Mouse (Mus musculus) mesoderm, embryonic 11.5 days (tissue): ENCODE measurements at regions not wholly inside any gene's neighbourhood (a gene's known extent, or its start where the extent isn't known, plus 50 kb on each side); places are given as distances from the start of the nearest gene placed in this dataset.

Experiments used
- DNase-seq: peaks from one replicate; pipeline ENCODE4 v3.0.0-alpha.2; 2012; ENCODE audit warnings: low read depth, low spot score

GRCm38 (mm10) chr9:73173589-73174247 lies 60.5 kb downstream of the Rsl24d1 start:
- no peak for DNase-seq

- no peak for DNase-seq
Observed at GRCm38 (mm10) chr9:73176645-73177044, 63.4 kb downstream of the Rsl24d1 start.

- DNase-seq, result no peak
Observed at GRCm38 (mm10) chr9:73183356-73183755, 70.1 kb downstream of the Rsl24d1 start.

GRCm38 (mm10) chr9:73184908-73185307 lies 71.7 kb downstream of the Rsl24d1 start:
- no peak for DNase-seq

- peak; percentile 48 for DNase-seq
Observed at GRCm38 (mm10) chr9:73192271-73192785, 79.1 kb downstream of the Rsl24d1 start.

GRCm38 (mm10) chr9:73198261-73199085 lies 85.2 kb downstream of the Rsl24d1 start:
- no peak for DNase-seq

- DNase-seq, result no peak
Observed at GRCm38 (mm10) chr9:73223111-73223510, 109.9 kb downstream of the Rsl24d1 start.

- no peak for DNase-seq
Observed at GRCm38 (mm10) chr9:73240188-73240587, 127.0 kb downstream of the Rsl24d1 start.

- DNase-seq, result no peak
Observed at GRCm38 (mm10) chr9:73242521-73243308, 129.5 kb downstream of the Rsl24d1 start.

GRCm38 (mm10) chr9:73244177-73244576 lies 131.0 kb downstream of the Rsl24d1 start:
- DNase-seq, result no peak

- no peak for DNase-seq
Observed at GRCm38 (mm10) chr9:73245524-73245923, 132.3 kb downstream of the Rsl24d1 start.

- DNase-seq, result no peak
Observed at GRCm38 (mm10) chr9:73258171-73258570, 144.9 kb downstream of the Rsl24d1 start.

GRCm38 (mm10) chr9:73258640-73259039 lies 145.4 kb downstream of the Rsl24d1 start:
- no peak for DNase-seq

GRCm38 (mm10) chr9:73262711-73263110 lies 149.5 kb downstream of the Rsl24d1 start:
- DNase-seq, result peak; percentile 50

- no peak for DNase-seq
Observed at GRCm38 (mm10) chr9:73270249-73270648, 157.0 kb downstream of the Rsl24d1 start.

- no peak for DNase-seq
Observed at GRCm38 (mm10) chr9:73272614-73273013, 159.4 kb downstream of the Rsl24d1 start.

- DNase-seq, result no peak
Observed at GRCm38 (mm10) chr9:73273681-73274080, 160.5 kb downstream of the Rsl24d1 start.

GRCm38 (mm10) chr9:73275671-73276070 lies 162.4 kb downstream of the Rsl24d1 start:
- DNase-seq, result no peak

- no peak for DNase-seq
Observed at GRCm38 (mm10) chr9:73295287-73295686, 182.1 kb downstream of the Rsl24d1 start.

GRCm38 (mm10) chr9:73302156-73302918 lies 189.1 kb downstream of the Rsl24d1 start:
- peak; percentile 47 for DNase-seq

GRCm38 (mm10) chr9:73317048-73317447 lies 203.8 kb downstream of the Rsl24d1 start:
- no peak for DNase-seq
